Mouse (Mus musculus): ENCODE results near the gene Rad51b.

Gene Rad51b

DNA sequence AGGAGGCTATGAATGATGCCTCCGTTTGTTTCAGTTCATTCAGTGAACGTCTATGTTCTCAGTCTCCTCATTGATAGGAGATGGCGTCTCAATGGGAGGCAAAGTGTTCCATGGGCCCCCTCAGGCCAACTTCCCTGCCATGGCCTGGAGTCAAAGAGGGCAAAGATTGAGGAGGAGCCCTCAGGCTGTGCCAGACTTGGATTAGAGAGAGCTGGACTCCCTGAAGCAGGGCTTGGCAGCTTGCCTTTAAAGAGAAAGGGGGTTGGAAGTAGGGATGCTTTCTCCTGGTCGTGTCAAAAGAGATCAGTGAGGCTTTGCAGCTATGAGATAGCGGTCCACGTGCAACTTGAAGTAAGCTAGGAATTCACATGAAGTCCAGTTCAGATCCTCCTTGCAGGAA is 469.0 kb downstream of the Rad51b start:
- DNase-seq (ENCODE audit: low spot score) = no peak

GRCm38 (mm10) chr12:79768741-79769322 is 471.8 kb downstream of the Rad51b start:
- DNase-seq (ENCODE audit: low spot score) = no peak

DNA sequence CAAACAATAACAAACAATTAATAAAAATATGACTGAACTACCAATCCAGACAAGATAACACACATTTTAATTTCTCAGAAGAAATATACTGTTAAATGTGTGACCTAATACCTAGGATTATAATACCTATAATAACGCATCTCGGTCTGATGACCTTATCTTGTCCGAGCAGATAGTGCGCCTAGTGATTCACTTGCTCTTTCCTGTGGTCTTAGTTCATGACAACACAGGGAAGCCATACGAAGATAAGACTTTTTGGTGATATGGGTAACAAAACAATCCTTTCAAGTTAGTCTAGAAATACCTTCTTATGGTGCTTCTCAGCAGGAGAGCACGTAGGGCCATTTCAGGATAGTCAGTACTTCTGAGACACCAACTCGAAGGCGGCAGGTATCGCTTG is 472.7 kb downstream of the Rad51b start:
- no peak for DNase-seq (ENCODE audit: low spot score)

GRCm38 (mm10) chr12:79771194-79771593 is 474.1 kb downstream of the Rad51b start:
- no peak for DNase-seq (ENCODE audit: low spot score)

DNA sequence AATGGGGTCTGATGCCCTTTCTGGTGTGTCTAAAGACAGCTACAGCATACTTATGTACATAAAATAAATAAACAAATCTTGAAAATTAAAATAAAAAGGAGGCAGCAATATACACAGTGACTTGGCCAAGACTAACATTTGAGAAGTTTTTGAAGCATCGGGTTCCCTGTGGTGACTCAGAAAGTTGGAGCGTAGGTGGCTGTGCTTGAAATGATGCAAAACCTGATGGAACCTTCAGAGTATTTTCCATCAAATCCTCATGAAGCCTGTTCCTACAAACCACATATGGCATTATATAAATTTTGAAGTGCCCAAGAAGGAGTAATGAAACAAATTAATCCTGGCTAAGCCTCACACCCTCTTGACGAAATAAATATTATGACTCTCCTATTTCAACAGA is 474.7 kb downstream of the Rad51b start:
- DNase-seq (ENCODE audit: low spot score) = no peak

- no peak for DNase-seq (ENCODE audit: low spot score)
Measured at GRCm38 (mm10) chr12:79773246-79773645, 476.2 kb downstream of the Rad51b start.

DNA sequence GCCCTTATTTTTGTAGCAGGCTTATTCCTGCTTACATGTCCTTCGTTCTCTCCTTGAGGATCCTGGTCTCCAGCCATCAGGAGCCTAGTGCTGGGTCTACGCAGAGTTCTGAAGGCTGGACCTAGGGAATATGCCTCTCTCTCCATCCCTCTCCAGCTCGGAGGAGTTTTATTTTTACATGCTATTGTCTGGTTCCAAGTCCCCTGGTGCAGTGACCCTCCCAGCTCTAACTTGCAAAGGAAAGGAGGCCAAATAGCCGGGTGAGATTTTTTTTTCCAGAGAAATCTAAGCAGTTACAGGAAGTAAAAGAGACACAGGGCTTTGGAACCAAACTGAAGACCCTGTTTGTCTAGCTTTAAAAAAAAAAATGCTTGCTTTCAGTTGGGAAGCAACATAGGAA is 477.5 kb downstream of the Rad51b start:
- no peak for DNase-seq (ENCODE audit: low spot score)

GRCm38 (mm10) chr12:79776828-79777227 is 479.7 kb downstream of the Rad51b start:
- no peak for DNase-seq (ENCODE audit: low spot score)

DNA sequence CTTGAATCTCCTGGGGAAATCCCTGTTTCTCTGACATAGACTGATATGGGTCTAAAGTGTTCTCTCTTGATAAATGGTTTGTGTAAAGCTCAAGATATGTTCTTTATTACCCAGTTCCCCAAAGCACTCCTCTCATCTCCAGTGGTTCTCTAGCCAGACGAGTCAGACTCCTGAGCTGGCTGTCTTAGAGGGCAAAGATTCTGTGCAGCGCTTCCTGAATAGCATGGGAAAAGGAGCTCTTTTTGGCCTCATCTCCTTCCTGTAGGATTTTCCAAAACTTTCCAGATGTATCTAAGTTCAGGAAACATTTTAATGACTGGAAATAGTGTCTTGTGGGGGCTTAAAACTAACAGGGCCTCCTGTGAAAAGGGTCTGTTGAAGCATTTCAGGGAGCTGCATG is 483.7 kb downstream of the Rad51b start:
- DNase-seq (ENCODE audit: low spot score) = no peak

DNA sequence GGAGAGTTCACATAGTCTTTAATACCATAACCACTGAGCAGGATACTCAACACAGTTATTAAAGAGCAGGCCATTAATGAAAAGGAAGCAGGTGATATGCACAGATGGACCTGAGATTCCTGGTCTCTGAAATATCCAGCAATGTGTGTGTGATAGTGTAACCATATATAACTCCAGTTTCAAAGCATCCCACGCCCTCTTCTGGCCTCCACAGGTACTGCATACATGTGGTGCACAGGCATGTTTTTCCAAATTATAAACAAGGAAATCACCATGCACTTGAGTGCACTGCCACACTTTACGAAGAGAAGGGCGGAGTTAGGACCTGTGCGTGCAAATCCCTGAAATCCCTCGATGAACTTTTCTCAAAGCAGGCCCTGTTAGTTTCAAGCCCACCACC is 484.7 kb downstream of the Rad51b start:
- no peak for DNase-seq (ENCODE audit: low spot score)

DNA sequence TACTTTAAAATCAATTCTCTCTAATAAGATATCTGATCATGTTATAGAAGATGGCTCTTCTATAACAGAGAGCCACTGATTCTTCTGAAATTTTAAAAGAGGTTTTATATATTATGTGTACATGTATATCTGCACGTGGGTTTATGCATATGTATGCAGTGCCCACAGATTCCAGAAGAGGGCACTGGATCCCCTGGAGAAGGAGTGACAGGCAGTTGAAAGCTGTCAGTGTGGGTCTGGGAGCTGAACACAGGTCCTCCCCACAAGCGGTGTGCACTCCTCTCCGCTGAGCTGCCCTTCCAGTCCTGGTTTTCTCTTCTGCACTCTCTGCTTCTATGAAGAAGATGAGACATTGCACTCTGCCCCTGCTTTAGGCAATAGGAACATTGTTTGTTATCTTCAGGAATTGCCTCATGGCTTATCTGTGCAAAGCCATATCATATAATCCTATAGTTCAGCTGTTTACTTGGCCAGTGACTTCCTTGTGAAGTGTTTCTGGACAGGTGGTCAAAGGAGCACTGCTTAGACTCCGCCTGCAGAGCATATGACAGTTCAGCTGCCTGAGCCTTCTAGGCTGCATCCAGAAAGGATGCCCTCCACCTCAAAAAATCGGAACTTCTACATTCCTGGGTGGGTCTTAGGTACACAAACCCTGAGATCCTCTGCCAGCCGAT is 485.5 kb downstream of the Rad51b start:
- DNase-seq (ENCODE audit: low spot score) = no peak

- no peak for DNase-seq (ENCODE audit: low spot score)
Measured at GRCm38 (mm10) chr12:79784159-79784558, 487.1 kb downstream of the Rad51b start.

DNA sequence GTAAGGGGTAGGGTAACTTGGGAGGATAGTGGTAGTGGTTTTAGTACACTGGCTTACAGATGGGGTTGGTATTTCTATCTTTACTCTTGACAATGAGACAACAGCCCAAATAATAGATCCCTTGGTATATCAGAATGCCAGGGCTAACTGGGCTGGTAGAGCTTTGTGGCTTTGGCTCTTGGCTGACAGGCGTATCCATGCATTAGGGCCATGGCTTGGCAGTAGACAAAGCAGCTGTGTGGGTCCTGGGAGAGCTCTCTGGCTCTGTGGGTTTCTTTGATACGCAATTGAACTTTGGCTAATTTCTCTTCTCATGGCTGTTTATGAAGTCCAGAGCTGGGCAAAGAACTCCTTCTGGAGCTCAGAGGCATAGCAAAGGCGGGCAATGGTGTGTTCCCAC is 488.6 kb downstream of the Rad51b start:
- no peak for DNase-seq (ENCODE audit: low spot score)

DNA sequence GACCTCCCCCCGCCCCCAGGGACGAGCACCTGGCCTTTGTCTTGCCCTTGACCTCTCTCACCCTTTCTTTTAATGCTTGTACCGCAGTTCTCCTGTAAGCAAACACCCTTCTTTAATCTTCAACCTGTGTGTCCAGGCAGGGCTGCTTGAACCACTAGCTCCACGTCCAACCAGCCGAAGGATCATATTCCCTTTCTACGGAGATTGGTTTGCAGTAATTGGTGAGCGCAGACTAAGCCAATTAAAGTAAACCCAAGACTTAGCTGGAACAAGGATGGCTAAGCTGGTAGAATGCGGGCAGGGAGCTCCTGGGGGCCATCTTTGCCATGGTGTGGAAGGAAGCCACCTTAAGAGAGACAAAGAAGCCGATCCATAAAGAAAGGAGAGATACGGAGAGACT is 490.5 kb downstream of the Rad51b start:
- no peak for DNase-seq (ENCODE audit: low spot score)

DNA sequence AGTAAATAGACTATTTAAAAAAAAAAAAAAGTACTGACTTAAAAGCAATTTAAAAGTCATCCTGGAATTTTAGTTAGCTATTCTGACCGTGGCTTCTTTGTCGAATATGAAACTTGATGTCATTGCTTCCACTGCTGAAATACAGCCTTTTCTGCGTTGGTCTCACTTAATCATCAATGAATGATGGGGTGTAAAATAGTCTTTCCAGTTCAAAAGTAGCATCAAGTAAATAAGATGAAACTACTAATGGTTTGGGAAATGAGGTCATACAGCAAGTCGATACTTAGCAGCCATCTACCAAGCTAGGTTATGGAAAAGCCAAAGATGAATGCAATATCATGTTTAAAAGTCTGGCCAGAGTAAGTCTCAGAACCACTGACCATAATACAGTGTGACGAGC is 491.3 kb downstream of the Rad51b start:
- DNase-seq (ENCODE audit: low spot score) = no peak

GRCm38 (mm10) chr12:79789481-79789880 is 492.4 kb downstream of the Rad51b start:
- DNase-seq (ENCODE audit: low spot score) = no peak

DNA sequence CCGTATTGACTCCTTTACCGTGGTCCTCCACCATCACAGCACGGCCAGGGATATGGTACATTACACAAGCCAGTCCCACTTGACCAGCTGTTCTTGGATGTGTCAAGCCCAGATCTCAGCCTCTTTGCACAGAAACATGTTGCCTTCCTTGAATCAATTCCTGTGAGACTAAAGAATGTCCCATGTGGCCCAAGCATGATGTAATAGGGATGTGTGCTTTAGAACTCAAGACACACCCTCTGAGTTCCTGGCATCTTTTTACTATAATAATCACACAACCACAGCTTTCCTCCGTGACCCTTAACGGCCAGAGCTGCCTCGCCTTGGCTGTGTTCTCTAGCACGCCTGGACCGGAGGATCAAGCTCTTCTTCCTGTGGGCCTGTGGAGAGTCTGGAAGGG is 496.3 kb downstream of the Rad51b start:
- no peak for DNase-seq (ENCODE audit: low spot score)

DNA sequence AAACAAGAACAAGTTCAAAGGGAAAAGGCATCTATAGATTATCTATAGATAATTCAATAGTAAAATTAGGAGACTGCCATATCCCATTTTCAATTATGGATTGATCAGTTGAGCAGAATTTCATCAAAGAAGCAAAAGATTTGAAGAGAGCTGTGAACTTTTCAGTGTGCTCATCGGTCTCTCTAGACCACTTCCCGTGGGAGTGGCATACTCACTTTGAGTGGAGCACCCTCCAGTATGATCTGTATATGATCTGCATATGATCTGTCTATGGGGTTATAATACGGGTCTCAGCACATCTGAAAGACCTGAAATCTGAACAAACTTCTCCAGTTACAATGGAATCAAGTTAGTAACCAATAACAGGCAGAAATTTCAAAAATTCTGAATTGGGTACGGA is 497.7 kb downstream of the Rad51b start:
- no peak for DNase-seq (ENCODE audit: low spot score)

DNA sequence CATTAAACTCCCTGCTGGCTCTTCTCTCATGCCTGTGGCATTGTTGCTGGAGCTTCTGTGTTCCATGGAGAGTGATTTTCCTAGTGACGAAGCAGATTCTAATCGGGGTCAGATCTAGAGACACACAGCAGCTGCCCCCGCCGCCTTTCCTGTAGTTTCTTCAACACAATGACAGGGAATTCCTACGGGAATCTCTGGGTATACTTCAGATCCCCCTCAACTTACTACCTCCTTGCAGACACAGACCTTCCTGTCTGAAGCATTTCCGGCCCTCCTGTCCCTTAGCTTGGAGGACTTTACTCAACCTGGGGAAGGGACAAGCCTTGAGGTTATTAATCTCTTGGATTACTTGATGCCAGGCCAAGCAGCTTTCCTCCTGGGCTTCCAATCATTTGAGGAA is 499.2 kb downstream of the Rad51b start:
- DNase-seq (ENCODE audit: low spot score) = no peak

- no peak for DNase-seq (ENCODE audit: low spot score)
Measured at GRCm38 (mm10) chr12:79796823-79797821, 500.0 kb downstream of the Rad51b start.

GRCm38 (mm10) chr12:79798488-79798887 is 501.4 kb downstream of the Rad51b start:
- DNase-seq (ENCODE audit: low spot score) = no peak

DNA sequence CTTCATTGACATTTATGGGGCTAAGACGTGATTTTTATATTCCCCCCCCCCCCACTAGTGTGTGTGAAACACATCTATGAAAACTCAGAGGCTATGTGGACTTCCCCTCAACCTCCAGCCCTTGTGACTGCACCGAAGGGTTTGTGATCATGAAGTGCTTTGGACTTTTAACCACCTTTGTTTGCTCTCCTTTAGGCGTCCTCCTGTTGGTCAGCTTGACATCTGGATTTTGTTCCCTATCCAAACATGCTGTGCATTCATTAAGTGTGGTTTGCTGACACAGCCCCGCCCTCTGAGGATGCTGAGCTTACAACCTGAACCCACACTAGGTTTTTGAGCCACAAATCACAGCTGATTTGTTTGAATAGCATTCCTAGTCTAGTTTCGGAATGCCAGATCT is 502.3 kb downstream of the Rad51b start:
- DNase-seq (ENCODE audit: low spot score) = no peak

- DNase-seq (ENCODE audit: low spot score) = no peak
Measured at GRCm38 (mm10) chr12:79803670-79804069, 506.6 kb downstream of the Rad51b start.

All from ovary, postnatal 10 days (tissue).